Mouse (Mus musculus): ENCODE measurements around the gene Tln2.

DNA sequence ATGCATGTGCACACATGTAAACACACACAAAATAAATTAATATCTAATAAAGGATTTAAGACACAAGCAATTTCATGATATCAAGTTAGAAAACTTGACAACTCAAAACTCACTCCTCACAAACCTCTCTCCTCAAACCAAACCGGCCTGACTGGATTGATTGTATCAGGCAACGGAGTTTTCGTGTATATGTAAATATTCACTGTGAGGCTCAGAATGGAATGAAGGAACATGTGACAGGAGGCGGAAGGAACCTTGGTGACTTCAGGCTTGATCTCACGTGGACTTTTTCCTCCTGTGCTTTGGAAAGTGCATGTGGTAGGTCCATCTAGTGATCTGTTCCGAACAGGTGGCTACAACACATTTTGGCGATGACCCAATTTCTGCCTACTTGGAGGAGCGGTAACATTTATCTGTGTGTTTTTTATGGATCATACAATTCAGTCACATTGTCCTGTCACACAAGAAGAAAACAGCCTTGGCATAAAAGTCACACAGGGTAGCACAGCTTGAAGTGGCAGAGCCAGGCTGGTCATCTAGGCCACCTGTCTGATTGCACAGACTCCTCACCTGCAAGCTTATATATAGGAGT is 54.7 kb downstream of the Tln2 start:
- no peak for TF ChIP-seq ZNF384 (IDR thresholded peaks at IDR 0.05; ENCODE audit: low read depth, low read length)
- TF ChIP-seq MAFK (IDR thresholded peaks at IDR 0.05; ENCODE audit: insufficient read depth, low read depth, low read length) = no peak

Data from ES-E14 (cell line).